Mouse (Mus musculus) CH12.LX (cell line): Measurements from ENCODE around the gene Dmxl2.
A peak's percentile ranks its signal among the peaks of the same experiment; 100 is the strongest.

Source experiments
- BHLHE40 ChIP-seq: IDR thresholded peaks from 2 replicates; pipeline ENCODE4 v1.6.1; 2011; ENCODE audit warnings: mild to moderate bottlenecking, low read depth, low read length, improper control_type of control experiment
- CTCF ChIP-seq, 2 experiments: IDR thresholded peaks in 1 of 2; conservative IDR thresholded peaks in 1 of 2; 2 replicates each; pipeline ENCODE4 v1.5.1; 2011 to 2012; ENCODE audit warnings: low read depth in 2 of 2, low read length in 2 of 2, improper control_type of control experiment in 1 of 2, inconsistent platforms in 1 of 2, mild to moderate bottlenecking in 1 of 2, moderate library complexity in 1 of 2
- E2F4 ChIP-seq: IDR thresholded peaks from 2 replicates; pipeline ENCODE4 v1.6.1; 2011; ENCODE audit warnings: low read depth, low read length, improper control_type of control experiment; ENCODE audit not compliant: insufficient replicate concordance
- EP300 ChIP-seq: IDR thresholded peaks from 2 replicates; pipeline ENCODE4 v1.6.1; 2011; ENCODE audit warnings: low read length, improper control_type of control experiment
- MAX ChIP-seq: IDR thresholded peaks from 2 replicates; pipeline ENCODE4 v1.6.1; 2011; ENCODE audit warnings: low read length, improper control_type of control experiment
- MAZ ChIP-seq: IDR thresholded peaks from 2 replicates; pipeline ENCODE4 v1.6.1; 2012; ENCODE audit warnings: low read depth, mild to moderate bottlenecking, inconsistent platforms, low read length, improper control_type of control experiment, moderate library complexity
- POLR2A ChIP-seq: IDR thresholded peaks from 2 replicates; pipeline ENCODE4 v1.6.1; 2011; ENCODE audit warnings: low read depth, mild to moderate bottlenecking, improper control_type of control experiment, low read length
- POLR2AphosphoS2 ChIP-seq: IDR thresholded peaks from 2 replicates; pipeline ENCODE4 v1.6.1; 2011; ENCODE audit warnings: low read depth, low read length, improper control_type of control experiment
- SIN3A ChIP-seq: IDR thresholded peaks from 2 replicates; pipeline ENCODE4 v1.6.1; 2012; ENCODE audit warnings: low read length, improper control_type of control experiment, inconsistent platforms
- SMC3 ChIP-seq: IDR thresholded peaks from 2 replicates; pipeline ENCODE4 v1.6.1; 2011; ENCODE audit warnings: low read depth, low read length, improper control_type of control experiment
- TBP ChIP-seq: conservative IDR thresholded peaks from 2 replicates; pipeline ENCODE4 v1.6.1; 2011; ENCODE audit warnings: low read depth, low read length, improper control_type of control experiment
- USF1 ChIP-seq: IDR thresholded peaks from 2 replicates; pipeline ENCODE4 v1.6.1; 2014; ENCODE audit warnings: low read depth, mild to moderate bottlenecking, inconsistent platforms, low read length, improper control_type of control experiment
- ZNF384 ChIP-seq: IDR thresholded peaks from 2 replicates; pipeline ENCODE4 v1.6.1; 2012; ENCODE audit warnings: low read depth, low read length, improper control_type of control experiment, inconsistent platforms

DNA sequence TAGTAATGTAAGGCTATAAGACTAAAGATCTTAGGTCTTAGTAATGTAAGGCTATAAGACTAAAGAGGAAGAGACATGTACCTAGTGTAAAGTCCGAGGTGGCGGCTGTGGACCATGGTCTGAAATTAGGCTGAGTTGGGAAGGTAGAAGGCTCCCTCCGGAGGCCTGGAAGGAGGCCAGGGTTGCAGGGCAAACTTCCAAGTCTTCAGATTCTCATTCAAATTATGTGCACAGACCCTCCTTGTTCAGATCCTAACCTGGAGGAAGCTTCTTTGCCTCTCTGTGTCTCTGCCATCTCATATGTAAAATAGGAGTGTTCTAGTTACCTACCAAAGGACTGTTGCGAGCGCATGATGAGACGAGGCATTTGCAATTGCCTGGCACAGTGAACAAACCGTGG, 34.8 kb upstream of the Dmxl2 start:
- no peak for TF ChIP-seq BHLHE40
- TF ChIP-seq POLR2AphosphoS2 = no peak
- peak in 1 of 2 experiments; percentile 17; a peak in 1 of 4 replicates for TF ChIP-seq CTCF (conservative IDR thresholded peaks at IDR 0.05 in 1 of 2, IDR thresholded peaks at IDR 0.05 in 1 of 2; ENCODE audit: low read depth in 2 of 2, low read length in 2 of 2)
- TF ChIP-seq TBP = no peak
- TF ChIP-seq SMC3 = no peak
- no peak for TF ChIP-seq E2F4
- no peak for TF ChIP-seq MAX
- TF ChIP-seq USF1 = no peak
- no peak for TF ChIP-seq MAZ
- TF ChIP-seq ZNF384 = no peak
- no peak for TF ChIP-seq POLR2A
- TF ChIP-seq EP300 = no peak
- no peak for TF ChIP-seq SIN3A
